Mouse (Mus musculus): ENCODE results near the gene Vash1. TPM values are rescaled to one million over a fixed set of nuclear protein-coding genes. Genes with fewer than 3 reads are reported as not detected.
A peak's percentile ranks its signal among the peaks of the same experiment; 100 is the strongest.

Gene Vash1
- polyA plus RNA-seq, 1 experiment, result 52.4 TPM

DNA sequence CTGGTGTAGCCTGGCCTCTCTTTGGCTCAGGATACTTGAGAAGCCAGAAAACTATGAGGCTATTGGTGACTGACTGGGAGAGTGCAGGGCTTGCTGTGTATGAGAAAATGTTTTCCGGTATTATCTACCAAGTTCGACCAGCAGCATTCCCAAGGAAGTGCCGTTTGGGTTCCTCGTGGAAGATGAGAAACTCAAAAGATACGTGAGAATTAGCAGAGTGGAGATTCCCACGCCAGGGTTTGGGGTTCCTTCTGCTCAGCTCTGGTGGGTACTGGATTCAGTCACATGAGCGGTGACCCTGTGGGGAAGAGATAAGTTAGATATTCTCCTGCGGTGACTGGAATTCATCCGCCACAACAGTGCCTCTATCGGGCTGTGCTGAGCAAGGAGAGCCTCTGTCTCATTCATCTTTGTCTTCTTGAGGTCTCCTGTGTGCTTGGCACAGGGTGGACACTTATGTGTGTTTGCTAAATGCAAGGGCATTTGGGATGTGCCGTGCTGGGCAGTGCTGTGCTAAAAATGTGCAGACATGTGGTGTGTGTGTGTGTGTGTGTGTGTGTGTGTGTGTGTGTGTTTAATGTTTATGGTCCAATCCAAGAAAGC, 2.2 kb downstream of the Vash1 start:
- H3K27me3 ChIP-seq (replicated peaks), result no peaks in the 10 kb centered on the region
- H3K36me3 ChIP-seq (replicated peaks; ENCODE audit: low read length), result peaks cover 36% of the 10 kb centered on the region
- peaks cover 76% of the 10 kb centered on the region for H3K4me1 ChIP-seq
- no peak for TF ChIP-seq GATA1 (IDR thresholded peaks at IDR 0.05; ENCODE audit: borderline replicate concordance, low read length)
- TF ChIP-seq FLI1 (IDR thresholded peaks at IDR 0.05; ENCODE audit: low read length), result no peak
- peak overlapping the region; percentile 96 for H3K4me3 ChIP-seq (replicated peaks)
- no peaks in the 10 kb centered on the region for H3K9me3 ChIP-seq

DNA sequence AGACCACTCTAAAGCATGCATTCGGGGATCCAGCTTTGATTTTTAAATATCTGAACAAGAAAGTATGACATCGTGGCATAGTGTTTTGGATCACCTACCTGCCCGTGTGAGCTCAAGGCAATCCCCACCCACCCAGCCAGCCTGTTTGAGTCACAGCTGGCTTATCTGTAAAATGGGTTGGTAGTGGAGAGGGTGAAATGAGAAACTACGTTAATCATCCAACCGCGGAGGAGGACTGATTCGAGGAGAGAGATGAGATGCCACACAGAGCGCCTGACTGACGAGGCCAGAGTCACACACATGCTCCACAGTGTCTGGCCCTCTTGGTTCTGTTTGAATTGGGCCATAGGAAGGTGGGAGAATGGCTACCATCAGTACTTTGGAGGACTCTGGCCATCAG, 3.1 kb downstream of the Vash1 start:
- H3K4me1 ChIP-seq, result peaks cover 86% of the 10 kb centered on the region
- TF ChIP-seq GATA1 (IDR thresholded peaks at IDR 0.05; ENCODE audit: borderline replicate concordance, low read length) (no peak), FLI1 (IDR thresholded peaks at IDR 0.05; ENCODE audit: low read length) (no peak)
- H3K36me3 ChIP-seq (replicated peaks; ENCODE audit: low read length), result peaks cover 45% of the 10 kb centered on the region

DNA sequence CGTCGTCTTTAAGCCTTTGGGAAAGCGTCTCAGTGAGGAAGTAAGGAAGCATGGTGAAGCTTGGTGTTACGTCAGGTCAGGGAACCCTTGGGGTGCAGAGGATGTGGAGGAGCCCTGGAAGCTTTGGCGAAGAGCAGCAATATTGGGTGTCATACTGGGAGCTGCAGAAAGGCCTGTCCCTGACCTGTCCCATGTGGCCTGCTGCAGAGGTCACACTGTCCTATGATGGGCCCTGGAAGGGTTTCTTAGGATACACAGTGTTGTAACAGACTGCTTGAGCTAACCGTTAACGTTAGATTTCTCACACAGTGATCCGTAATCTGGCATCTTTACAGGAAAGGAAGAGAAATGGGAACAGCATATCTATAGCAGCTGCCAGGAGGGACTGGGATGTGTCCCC, 3.7 kb downstream of the Vash1 start:
- Histone ChIP-seq H3K4me1 (peaks cover 91% of the 10 kb centered on the region), H3K27me3 (replicated peaks) (no peaks in the 10 kb centered on the region)

More for the DNA sequence above, 3.1 kb downstream of the Vash1 start:
- Histone ChIP-seq H3K9me3 (no peaks in the 10 kb centered on the region), H3K4me3 (replicated peaks) (peak overlapping the region; percentile 87), H3K27me3 (replicated peaks) (no peaks in the 10 kb centered on the region)

DNA sequence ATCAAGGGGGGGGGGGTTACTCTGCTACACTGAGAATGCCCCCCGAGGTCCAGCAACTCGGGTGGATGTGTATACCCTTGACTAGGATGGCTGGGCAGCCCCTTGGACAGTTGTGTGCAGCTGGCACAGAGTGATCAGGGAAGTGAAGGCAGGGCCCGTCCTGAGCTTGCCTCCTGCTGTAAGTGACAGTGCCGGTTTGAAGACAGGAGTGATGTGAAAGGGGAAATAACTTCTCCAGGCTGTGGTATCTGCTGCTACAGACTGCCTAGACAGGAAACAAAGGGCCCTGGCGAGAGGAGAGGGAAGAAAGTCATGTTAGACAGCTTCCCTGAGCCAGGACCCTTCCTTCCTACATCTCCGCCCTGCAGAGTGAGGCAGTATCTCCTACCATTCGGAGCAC, 5.2 kb downstream of the Vash1 start:
- Histone ChIP-seq H3K27me3 (replicated peaks) (no peaks in the 10 kb centered on the region), H3K4me1 (peaks cover 96% of the 10 kb centered on the region), H3K36me3 (replicated peaks; ENCODE audit: low read length) (peaks cover 60% of the 10 kb centered on the region), H3K9me3 (no peaks in the 10 kb centered on the region), H3K4me3 (replicated peaks) (peak overlapping the region; percentile 87)
- TF ChIP-seq FLI1 (IDR thresholded peaks at IDR 0.05; ENCODE audit: low read length) (no peak), GATA1 (IDR thresholded peaks at IDR 0.05; ENCODE audit: borderline replicate concordance, low read length) (no peak; the same call in 2 of the 3 replicates)

More for the DNA sequence above, 3.7 kb downstream of the Vash1 start:
- peak overlapping the region; percentile 87 for H3K4me3 ChIP-seq (replicated peaks)
- H3K36me3 ChIP-seq (replicated peaks; ENCODE audit: low read length), result peaks cover 46% of the 10 kb centered on the region
- TF ChIP-seq GATA1 (IDR thresholded peaks at IDR 0.05; ENCODE audit: borderline replicate concordance, low read length), result no peak
- TF ChIP-seq FLI1 (IDR thresholded peaks at IDR 0.05; ENCODE audit: low read length), result no peak
- no peaks in the 10 kb centered on the region for H3K9me3 ChIP-seq

DNA sequence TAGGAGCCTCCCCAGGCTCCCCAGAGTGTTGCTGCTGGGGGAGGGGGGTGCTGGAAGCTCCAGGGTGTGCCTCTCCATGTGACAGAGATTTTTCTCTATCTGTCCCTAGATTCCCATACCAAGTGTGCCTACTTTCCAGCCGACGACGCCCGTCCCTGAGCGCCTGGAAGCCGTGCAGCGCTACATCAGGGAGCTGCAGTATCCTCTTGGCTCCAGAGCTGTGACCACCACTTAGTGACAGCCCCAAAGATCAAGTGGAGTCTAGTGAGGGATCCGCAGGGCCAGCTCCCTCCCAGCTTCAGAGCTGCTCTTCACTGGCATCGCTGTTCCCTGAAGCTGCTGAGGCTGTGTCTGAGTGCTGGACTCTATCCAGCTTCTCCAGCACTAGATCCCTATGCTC, 6.8 kb downstream of the Vash1 start:
- TF ChIP-seq GATA1 (IDR thresholded peaks at IDR 0.05; ENCODE audit: borderline replicate concordance, low read length) (no peak), FLI1 (IDR thresholded peaks at IDR 0.05; ENCODE audit: low read length) (no peak)
- Histone ChIP-seq H3K4me3 (replicated peaks) (peak overlapping the region; percentile 7), H3K36me3 (replicated peaks; ENCODE audit: low read length) (peaks cover 75% of the 10 kb centered on the region), H3K4me1 (peaks cover 98% of the 10 kb centered on the region), H3K9me3 (no peaks in the 10 kb centered on the region), H3K27me3 (replicated peaks) (no peaks in the 10 kb centered on the region)

DNA sequence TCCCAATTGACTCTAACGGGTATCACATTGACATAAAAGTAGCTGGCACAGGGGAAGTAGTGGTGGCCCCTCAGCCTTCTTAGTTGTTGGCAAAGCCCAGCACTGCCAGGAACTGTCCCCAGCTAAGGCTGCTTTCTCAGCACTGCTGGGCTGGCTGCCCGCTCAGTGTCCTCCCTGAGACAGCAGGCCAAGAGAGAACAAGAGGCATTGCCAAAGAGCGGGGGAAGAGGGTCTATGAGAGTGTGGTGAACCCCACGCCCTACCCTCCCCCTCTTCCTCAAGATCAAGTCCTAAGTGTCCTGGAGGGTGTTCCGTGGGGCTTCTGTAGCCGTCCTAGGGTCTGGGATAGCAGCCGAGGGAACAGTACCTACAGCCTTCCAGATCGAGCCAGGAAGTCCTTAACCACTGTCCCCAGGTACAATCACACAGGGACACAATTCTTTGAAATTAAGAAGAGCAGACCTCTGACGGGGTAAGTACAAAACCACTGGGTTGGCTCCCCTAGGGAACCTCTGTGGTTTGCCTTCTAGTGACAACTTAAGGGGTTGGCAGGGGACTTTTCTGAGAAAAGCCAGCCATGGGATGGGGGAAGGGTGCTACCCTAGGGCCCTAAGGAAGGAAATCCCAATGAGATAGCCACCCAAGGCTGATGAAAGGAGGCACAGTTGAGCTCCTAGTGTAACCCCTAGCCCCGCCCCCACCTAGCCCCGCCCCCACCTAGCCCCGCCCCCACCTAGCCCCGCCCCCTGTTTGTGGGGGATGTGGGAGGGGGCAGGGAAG, 8.2 kb downstream of the Vash1 start:
- Histone ChIP-seq H3K4me3 (replicated peaks) (peak overlapping the region; percentile 86), H3K36me3 (replicated peaks; ENCODE audit: low read length) (peaks cover 87% of the 10 kb centered on the region), H3K9me3 (no peaks in the 10 kb centered on the region), H3K4me1 (peaks cover 100% of the 10 kb centered on the region), H3K27me3 (replicated peaks) (no peaks in the 10 kb centered on the region)
- TF ChIP-seq GATA1 (IDR thresholded peaks at IDR 0.05; ENCODE audit: borderline replicate concordance, low read length), result no peak
- TF ChIP-seq FLI1 (IDR thresholded peaks at IDR 0.05; ENCODE audit: low read length), result no peak

DNA sequence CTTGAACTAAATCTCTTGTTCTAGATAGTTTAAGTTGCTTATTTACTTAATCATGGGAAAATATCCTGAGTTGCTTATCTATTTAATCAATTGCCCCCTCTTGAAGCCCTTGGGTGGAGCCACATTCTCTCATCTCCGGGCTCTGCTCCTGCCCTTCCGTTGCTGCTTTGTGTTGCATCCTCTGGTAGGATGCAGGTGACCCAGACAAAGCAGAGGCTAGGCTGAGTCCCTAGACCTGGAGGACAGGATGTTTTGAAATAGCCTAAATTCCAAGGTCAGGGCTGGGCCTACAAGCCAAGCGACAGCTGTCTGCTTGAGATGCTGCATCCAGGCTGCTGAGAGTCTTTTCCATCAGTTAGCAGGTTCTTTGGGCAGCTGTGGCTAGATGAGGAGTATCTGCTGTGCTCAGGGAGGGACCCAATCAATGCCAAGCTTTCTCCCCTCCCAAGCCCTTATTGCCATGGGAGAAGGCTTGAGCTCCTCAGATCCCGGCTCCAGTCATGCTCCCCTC, 9.0 kb downstream of the Vash1 start:
- H3K4me3 ChIP-seq (replicated peaks), result peak overlapping the region; percentile 76
- TF ChIP-seq GATA1 (IDR thresholded peaks at IDR 0.05; ENCODE audit: borderline replicate concordance, low read length), result no peak
- no peak for TF ChIP-seq FLI1 (IDR thresholded peaks at IDR 0.05; ENCODE audit: low read length)
- H3K36me3 ChIP-seq (replicated peaks; ENCODE audit: low read length), result peaks cover 87% of the 10 kb centered on the region
- peaks cover 100% of the 10 kb centered on the region for H3K4me1 ChIP-seq
- no peaks in the 10 kb centered on the region for H3K27me3 ChIP-seq (replicated peaks)
- no peaks in the 10 kb centered on the region for H3K9me3 ChIP-seq

DNA sequence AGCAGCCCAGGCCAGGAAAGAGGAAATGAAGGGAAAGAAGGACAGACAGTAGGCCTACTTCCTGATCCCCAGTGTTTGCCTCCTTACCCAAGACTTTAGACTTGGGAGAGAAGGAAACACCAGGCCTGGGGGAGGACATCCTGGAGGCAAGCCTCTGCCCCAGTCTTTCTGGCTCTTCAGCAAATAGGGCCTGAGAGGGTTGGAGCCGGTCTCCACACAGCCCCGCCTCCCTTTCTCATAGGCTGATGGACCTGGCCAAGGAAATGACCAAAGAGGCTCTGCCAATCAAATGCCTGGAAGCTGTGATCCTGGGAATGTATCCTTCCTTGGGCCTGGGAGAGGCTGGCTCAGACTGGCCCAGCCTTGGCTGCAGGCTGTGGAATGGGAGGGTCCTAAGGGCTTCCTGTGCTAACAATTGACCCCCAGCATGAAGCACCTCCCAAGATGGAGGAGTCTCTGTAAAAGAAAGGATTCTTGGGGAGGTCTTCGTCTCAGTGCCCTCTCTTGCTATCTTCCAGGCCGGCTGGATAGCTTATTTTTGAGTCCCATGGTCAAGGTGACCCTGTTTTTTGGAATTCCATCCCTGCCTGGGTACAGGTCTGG, 9.6 kb downstream of the Vash1 start:
- H3K4me3 ChIP-seq (replicated peaks), result peak overlapping the region; percentile 76
- peaks cover 100% of the 10 kb centered on the region for H3K4me1 ChIP-seq
- H3K9me3 ChIP-seq, result no peaks in the 10 kb centered on the region
- no peak for TF ChIP-seq GATA1 (IDR thresholded peaks at IDR 0.05; ENCODE audit: borderline replicate concordance, low read length)
- no peak for TF ChIP-seq FLI1 (IDR thresholded peaks at IDR 0.05; ENCODE audit: low read length)
- no peaks in the 10 kb centered on the region for H3K27me3 ChIP-seq (replicated peaks)
- peaks cover 87% of the 10 kb centered on the region for H3K36me3 ChIP-seq (replicated peaks; ENCODE audit: low read length)

DNA sequence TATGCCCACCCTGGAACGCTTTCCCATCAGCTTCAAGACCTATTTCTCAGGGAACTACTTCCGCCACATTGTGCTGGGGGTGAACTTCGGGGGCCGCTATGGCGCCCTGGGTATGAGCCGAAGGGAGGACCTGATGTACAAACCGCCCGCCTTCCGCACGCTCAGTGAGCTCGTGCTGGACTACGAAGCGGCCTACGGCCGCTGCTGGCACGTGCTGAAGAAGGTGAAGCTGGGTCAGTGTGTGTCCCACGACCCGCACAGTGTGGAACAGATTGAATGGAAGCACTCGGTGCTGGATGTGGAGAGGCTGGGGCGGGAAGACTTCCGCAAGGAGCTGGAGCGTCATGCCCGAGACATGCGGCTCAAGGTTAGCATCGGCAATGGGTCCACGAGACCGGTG, 10.4 kb downstream of the Vash1 start:
- Histone ChIP-seq H3K4me3 (replicated peaks) (no peak overlapping the region), H3K27me3 (replicated peaks) (no peaks in the 10 kb centered on the region), H3K9me3 (no peaks in the 10 kb centered on the region), H3K4me1 (peaks cover 100% of the 10 kb centered on the region), H3K36me3 (replicated peaks; ENCODE audit: low read length) (peaks cover 86% of the 10 kb centered on the region)
- TF ChIP-seq FLI1 (IDR thresholded peaks at IDR 0.05; ENCODE audit: low read length) (no peak), GATA1 (IDR thresholded peaks at IDR 0.05; ENCODE audit: borderline replicate concordance, low read length) (no peak)

All from megakaryocyte, embryonic 14.5 days (primary cell).